Mouse (Mus musculus) left cerebral cortex, adult 18-20 months (tissue): ENCODE measurements around the gene Gm3233. TPM values are rescaled to one million over a fixed set of nuclear protein-coding genes. Genes with fewer than 3 reads are reported as not detected.
"Not testable (repeated sequence)": the region's sequence is repeated elsewhere in the genome, so short reads cannot be mapped to it uniquely, and the experiment has no call there.

Experiments
- DNase-seq, 2 experiments: peaks; one replicate each; pipeline ENCODE4 v3.0.0; 2021 to 2022; ENCODE audit warnings: low spot score in 2 of 2, mixed read lengths in 1 of 2
- total RNA-seq, 2 experiments: library from RNA; stranded (reverse); gene quantifications; 2 replicates each; pipeline ENCODE4 v1.2.3; 2021

The Gm3233 gene
- total RNA-seq, 2 experiments from 2014 or later, result not detected

GRCm38 (mm10) chr10:77729241-77729640 is 30.2 kb downstream of the Gm3233 start:
- no peak for DNase-seq

- DNase-seq, result no peak
Measured at GRCm38 (mm10) chr10:77728280-77728679, 31.2 kb downstream of the Gm3233 start.

- DNase-seq, result no peak
Measured at GRCm38 (mm10) chr10:77726186-77726585, 33.3 kb downstream of the Gm3233 start, which contains the start of gene Gm10100. Gene Gm10100 (plus strand): TSS chr10:77726486.

DNA sequence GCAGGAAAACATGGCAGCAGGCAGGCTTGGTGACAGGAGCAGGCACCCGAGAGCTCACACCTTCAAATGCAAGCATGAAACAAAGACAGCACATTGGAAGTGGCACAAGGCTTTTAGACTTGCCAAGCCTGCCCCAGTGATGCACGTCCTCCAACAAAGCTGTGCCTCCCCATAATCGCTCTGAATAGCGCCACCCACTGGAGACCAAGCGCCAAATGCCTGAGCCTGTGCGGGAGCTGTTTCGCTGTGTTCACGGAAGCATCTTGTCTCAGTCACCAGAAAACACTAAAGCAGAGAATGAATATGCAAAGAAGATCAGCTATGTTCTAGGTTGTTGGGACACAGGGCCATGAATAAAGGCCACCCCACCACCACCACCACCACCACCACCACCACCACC is 34.6 kb downstream of the Gm3233 start:
- no peak for DNase-seq

DNA sequence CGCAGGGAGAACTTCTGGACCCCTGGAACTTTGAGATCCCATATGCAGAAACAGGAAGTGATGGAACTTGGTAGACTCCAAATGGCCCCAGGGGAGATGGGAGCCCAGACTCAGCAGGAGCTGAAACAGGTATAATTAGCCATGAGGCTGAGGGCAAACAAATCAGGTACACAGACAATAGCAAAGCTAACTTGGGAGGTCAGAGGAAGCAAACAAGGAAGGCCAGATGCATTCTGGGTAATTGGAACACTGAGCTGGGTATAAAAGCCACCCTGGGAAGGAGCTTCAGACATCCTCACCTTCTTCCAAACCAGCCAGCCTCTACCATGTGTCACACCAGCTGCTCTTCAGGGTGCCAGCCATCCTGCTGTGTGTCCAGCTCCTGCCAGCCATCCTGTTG is 39.2 kb downstream of the Gm3233 start, which contains the start of gene Krtap12-1:
Gene Krtap12-1, plus strand, starts transcription at position 301 of the 400 bp plus-strand sequence.
- DNase-seq, result not testable (repeated sequence)

- DNase-seq, result no peak
Measured at GRCm38 (mm10) chr10:77715507-77715906, 44.0 kb downstream of the Gm3233 start, which contains the start of gene Gm10142. Gene Gm10142 (plus strand): TSS chr10:77715807.

- no peak for DNase-seq
Measured at GRCm38 (mm10) chr10:77713734-77714133, 45.7 kb downstream of the Gm3233 start.

DNA sequence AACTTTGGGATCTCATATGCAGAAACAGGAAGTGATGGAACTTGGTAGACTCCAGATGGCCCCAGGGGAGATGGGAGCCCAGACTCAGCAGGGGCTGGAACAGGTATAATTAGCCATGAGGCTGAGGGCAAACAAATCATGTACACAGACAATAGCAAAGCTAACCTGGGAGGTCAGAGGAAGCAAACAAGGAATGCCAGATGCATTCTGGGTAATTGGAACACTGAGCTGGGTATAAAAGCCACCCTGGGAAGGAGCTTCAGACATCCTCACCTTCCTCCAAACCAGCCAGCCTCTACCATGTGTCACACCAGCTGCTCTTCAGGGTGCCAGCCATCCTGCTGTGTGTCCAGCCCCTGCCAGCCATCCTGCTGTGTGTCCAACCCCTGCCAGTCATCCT is 48.3 kb downstream of the Gm3233 start, which contains the start of gene Gm10024:
Gene Gm10024, plus strand, starts transcription at position 301 of the 400 bp plus-strand sequence.
- not testable (repeated sequence) for DNase-seq

- DNase-seq, result no peak
Measured at GRCm38 (mm10) chr10:77709831-77710230, 49.7 kb downstream of the Gm3233 start.

Other genes starting within 250 kb of the Gm3233 start
- gene Fam207a, start 243.9 kb downstream of the Gm3233 start, total RNA-seq, result 10 to 100 TPM; 34.7 to 35.8 TPM
- 1 to 10 TPM; 3.6 to 3.8 TPM for gene Itgb2, start 229.4 kb downstream of the Gm3233 start, total RNA-seq
- gene Pttg1ip, start 178.0 kb downstream of the Gm3233 start, total RNA-seq, result 10 to 100 TPM; 67.0 to 72.0 TPM
- 100 to 1,000 TPM; 165 to 172 TPM for gene Sumo3, start 153.6 kb downstream of the Gm3233 start, total RNA-seq
- gene Gm49325, start 153.5 kb downstream of the Gm3233 start, total RNA-seq, result 10 to 100 TPM; 12.9 to 13.0 TPM
- gene Ube2g2, start 137.4 kb downstream of the Gm3233 start, total RNA-seq, result 10 to 100 TPM; 46.1 to 53.8 TPM
- gene Tspear, start 73.1 kb downstream of the Gm3233 start, total RNA-seq, result under 1 TPM; 0.14 to 0.19 TPM
- gene Gm19402, start 68.9 kb downstream of the Gm3233 start, total RNA-seq, result not detected
- not detected for gene Gm9508, start 62.4 kb downstream of the Gm3233 start, total RNA-seq
- not detected for gene Gm10272, start 53.1 kb downstream of the Gm3233 start, total RNA-seq
- not detected for gene Gm10024, start 48.2 kb downstream of the Gm3233 start, total RNA-seq
- gene Gm10142, start 43.9 kb downstream of the Gm3233 start, total RNA-seq, result not detected
- gene Krtap12-1, start 39.1 kb downstream of the Gm3233 start, total RNA-seq, result not detected
- not detected for gene Gm10100, start 33.2 kb downstream of the Gm3233 start, total RNA-seq
- not detected for gene Gm18596, start 17.0 kb downstream of the Gm3233 start, total RNA-seq
- not detected for gene Gm9736, start 8.3 kb downstream of the Gm3233 start, total RNA-seq
- gene Gm3238, start 11.6 kb upstream of the Gm3233 start, total RNA-seq, result not detected
- gene Gm7138, start 17.3 kb upstream of the Gm3233 start, total RNA-seq, result not detected
- gene Gm3250, start 22.9 kb upstream of the Gm3233 start, total RNA-seq, result not detected
- not detected for gene Gm7137, start 28.5 kb upstream of the Gm3233 start, total RNA-seq
- gene Gm9639, start 35.4 kb upstream of the Gm3233 start, total RNA-seq, result not detected
- not detected for gene Gm19668, start 39.5 kb upstream of the Gm3233 start, total RNA-seq
- gene Gm9507, start 52.2 kb upstream of the Gm3233 start, total RNA-seq, result not detected
- not detected for gene Gm2696, start 55.0 kb upstream of the Gm3233 start, total RNA-seq
- gene Krtap10-4, start 67.4 kb upstream of the Gm3233 start, total RNA-seq, result not detected
- not detected for gene Krtap10-10, start 76.3 kb upstream of the Gm3233 start, total RNA-seq
- gene Gm36176, start 87.1 kb upstream of the Gm3233 start, total RNA-seq, result not detected
- gene Gm10318, start 93.2 kb upstream of the Gm3233 start, total RNA-seq, result not detected
- gene Gm3285, start 102.3 kb upstream of the Gm3233 start, total RNA-seq, result not detected
- gene Lrrc3, start 142.9 kb upstream of the Gm3233 start, total RNA-seq, result 10 to 100 TPM in 1 of 2 experiments, 1 to 10 TPM in 1; 9.8 to 10.1 TPM
- gene Trpm2, start 210.9 kb upstream of the Gm3233 start, total RNA-seq, result 10 to 100 TPM; 47.5 to 51.9 TPM
- 10 to 100 TPM; 33.9 to 36.1 TPM for gene 1810043G02Rik, start 218.8 kb upstream of the Gm3233 start, total RNA-seq